Mouse (Mus musculus) thymus, adult 2 months (tissue): ENCODE measurements around the gene C3. TPM values are rescaled to one million over a fixed set of nuclear protein-coding genes. Genes with fewer than 3 reads are reported as not detected.

Experiments used
- DNase-seq: peaks from one replicate; pipeline ENCODE4 v3.0.0; 2021
- H3K27ac ChIP-seq: fragments of 200-500 bp; 2 replicates; pipeline ENCODE4 v1.5.1; 2012; ENCODE audit warnings: low read length, control low read depth; ENCODE audit not compliant: control insufficient read depth, insufficient read depth
- H3K27me3 ChIP-seq: fragments of 200-500 bp; 2 replicates; pipeline ENCODE4 v1.6.1; 2012; ENCODE audit warnings: mild to moderate bottlenecking, low read length, moderate library complexity, mixed read lengths; ENCODE audit not compliant: control insufficient read depth, insufficient read depth
- H3K36me3 ChIP-seq: fragments of 200-500 bp; 2 replicates; pipeline ENCODE4 v1.6.1; 2012; ENCODE audit warnings: mild to moderate bottlenecking, low read length, moderate library complexity; ENCODE audit not compliant: control insufficient read depth, insufficient read depth
- H3K4me1 ChIP-seq: fragments of 200-500 bp; replicated peaks from 2 replicates; pipeline ENCODE4 v1.6.1; 2012; ENCODE audit warnings: low read length; ENCODE audit not compliant: control insufficient read depth, insufficient read depth
- H3K4me3 ChIP-seq: fragments of 200-500 bp; 2 replicates; pipeline ENCODE4 v1.5.1; 2012; ENCODE audit warnings: mild to moderate bottlenecking, low read length, control low read depth, moderate library complexity; ENCODE audit not compliant: control insufficient read depth, insufficient read depth
- CTCF ChIP-seq: fragments of 200-500 bp; IDR thresholded peaks from 2 replicates; pipeline ENCODE4 v1.5.1; 2012; ENCODE audit warnings: mild to moderate bottlenecking, control low read depth, low read length, moderate library complexity, borderline replicate concordance; ENCODE audit not compliant: control insufficient read depth, poor library complexity, insufficient read depth; ENCODE audit errors: extremely low read depth
- POLR2A ChIP-seq: fragments of 200-500 bp; IDR thresholded peaks from 2 replicates; pipeline ENCODE4 v1.6.1; 2012; ENCODE audit warnings: mild to moderate bottlenecking, low read length, control low read depth, moderate library complexity; ENCODE audit not compliant: control insufficient read depth, poor library complexity, insufficient read depth; ENCODE audit errors: extremely low read depth
- WGBS: fragments of 180-500 bp; shearing (Covaris S2); methylation state at CpG from one replicate; pipeline ENCODE4 v1.1.7; 2018; 5-methylcytosine and 5-hydroxymethylcytosine counted together
- polyA plus RNA-seq: library from polyadenylated mRNA; depleted of rRNA; stranded (reverse); fragments of >200 nt; gene quantifications from 2 replicates; pipeline ENCODE4 v1.2.3, GENCODE M21; 2012

C3 gene
- polyA plus RNA-seq, 1 experiment, result 152 TPM

DNA sequence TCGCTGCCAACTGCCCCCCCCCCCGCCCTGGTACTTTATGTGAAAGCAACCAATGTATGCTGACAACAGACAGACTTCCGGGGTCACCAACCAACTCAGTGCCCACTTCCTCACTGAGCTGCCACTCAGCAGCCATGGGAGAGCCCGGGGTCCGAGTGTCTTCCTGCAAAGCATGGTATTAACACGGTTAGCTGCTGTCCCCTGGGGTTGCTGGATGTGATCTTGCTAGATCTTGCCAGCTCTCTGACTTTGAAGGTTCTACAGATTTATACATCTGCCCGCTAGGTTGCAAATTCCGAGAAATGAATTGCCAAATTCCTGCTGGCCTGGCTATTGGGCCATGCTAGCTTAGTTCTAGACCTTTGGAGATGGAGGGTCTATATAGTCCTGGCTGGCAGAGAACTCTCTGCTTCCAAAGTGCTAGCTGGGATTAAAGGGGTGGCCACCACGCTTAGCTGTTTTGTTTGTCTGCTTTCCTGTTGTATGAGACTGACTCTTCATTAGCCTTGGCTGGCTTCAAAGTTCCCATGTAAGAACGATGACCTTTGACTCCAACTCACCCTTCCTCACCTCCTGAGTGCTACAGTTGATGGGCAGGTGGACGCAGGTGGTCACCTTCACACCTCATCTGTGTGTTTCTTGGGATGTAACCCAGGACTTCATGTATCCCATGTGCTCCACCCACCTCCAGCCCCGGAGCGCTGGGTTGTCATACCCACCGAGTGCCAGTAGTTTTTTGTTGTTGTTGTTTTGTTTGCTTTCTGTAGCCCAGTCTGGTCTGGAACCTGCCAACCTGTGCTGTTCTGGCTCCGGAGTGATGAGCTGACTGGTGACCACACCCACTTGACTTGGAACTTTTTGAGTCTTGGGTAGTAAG, 2.2 kb upstream of the C3 start:
- peaks cover 7% of the 10 kb centered on the region; the same call in 1 of the 2 replicates for H3K4me1 ChIP-seq
- no peak overlapping the region for H3K27ac ChIP-seq
- TF ChIP-seq CTCF, result no peak
- no peak for TF ChIP-seq POLR2A
- H3K36me3 ChIP-seq, result peaks cover 3% of the 10 kb centered on the region; the same call in 1 of the 2 replicates
- DNase-seq, result no peak
- no peak overlapping the region for H3K4me3 ChIP-seq
- H3K27me3 ChIP-seq, result no peaks in the 10 kb centered on the region
- WGBS, result 67% methylated on average over 15 of the region's 15 CpGs

DNA sequence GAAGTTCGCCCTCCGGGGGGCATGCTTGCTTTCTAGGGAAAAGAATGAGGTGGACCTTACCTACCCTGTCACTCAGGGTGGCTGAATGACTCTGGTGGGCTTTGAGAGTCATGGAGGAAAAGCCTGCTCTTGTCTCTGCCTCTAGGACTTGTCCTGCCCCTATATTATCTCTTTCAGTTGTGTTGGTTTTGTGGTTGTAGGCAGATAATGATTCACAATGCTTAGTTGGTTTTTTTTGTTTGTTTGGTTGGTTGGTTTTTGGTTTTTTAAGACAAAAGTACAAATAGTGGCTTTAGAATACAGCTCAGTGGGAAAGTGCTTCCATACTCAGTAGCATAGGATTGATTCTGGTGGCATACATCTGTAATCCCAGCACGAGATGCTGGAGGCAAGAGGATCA, 937 bp upstream of the C3 start:
- Histone ChIP-seq H3K36me3 (no peaks in the 10 kb centered on the region), H3K4me1 (peaks cover 7% of the 10 kb centered on the region; the same call in 1 of the 2 replicates), H3K27me3 (no peaks in the 10 kb centered on the region), H3K4me3 (no peak overlapping the region), H3K27ac (no peak overlapping the region)
- no peak for DNase-seq
- TF ChIP-seq CTCF (no peak), POLR2A (no peak)
- 93% methylated on average over 3 of the region's 3 CpGs for WGBS

DNA sequence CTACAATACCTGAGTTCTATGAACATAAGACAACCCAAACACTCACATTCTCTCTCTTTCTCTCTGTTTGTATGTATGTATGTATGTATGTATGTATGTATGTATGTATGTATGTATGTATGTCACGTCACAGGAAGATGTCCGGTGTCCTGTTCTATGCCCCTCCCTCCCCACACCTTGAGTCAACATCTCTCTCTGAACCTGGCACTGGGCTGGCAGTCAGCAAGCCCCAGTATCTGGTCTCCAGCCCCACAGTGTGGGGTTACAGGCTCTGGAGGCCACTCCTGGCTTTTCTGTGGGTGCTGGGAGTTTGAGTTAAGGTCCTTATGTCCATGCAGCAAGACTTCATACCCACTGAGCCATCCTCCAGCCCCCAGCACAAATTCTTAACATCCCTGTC, 468 bp downstream of the C3 start:
- H3K4me1 ChIP-seq, result peaks cover 7% of the 10 kb centered on the region; the same call in 1 of the 2 replicates

DNA sequence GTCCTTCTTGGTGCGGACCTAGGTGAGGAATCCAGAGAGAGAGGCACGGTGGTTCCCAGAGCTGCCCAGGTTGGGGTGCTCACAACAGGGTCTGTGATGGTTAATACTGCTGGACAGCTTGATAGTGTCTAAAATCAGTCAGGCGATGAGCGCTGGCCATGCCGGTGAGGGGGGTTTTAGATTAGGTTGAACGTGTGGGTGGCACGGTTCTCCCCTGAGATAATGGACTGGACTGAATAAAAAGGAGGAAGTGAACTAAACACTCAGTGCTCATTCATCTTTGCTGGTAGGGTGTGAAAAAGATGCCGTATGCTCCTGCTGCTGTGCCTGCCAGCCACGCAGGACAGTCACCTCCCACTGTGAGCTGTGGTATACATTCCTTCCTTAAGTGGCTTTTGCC, 4.6 kb downstream of the C3 start:
- no peak overlapping the region for H3K27ac ChIP-seq
- no peaks in the 10 kb centered on the region for H3K36me3 ChIP-seq
- 68% methylated on average over 9 of the region's 9 CpGs for WGBS
- 0 out of 2 replicates have a peak, but pooled peaks cover 6% of the 10 kb centered on the region for H3K4me1 ChIP-seq
- no peak for TF ChIP-seq POLR2A
- H3K27me3 ChIP-seq, result no peaks in the 10 kb centered on the region
- no peak for DNase-seq
- no peak overlapping the region for H3K4me3 ChIP-seq

More for the DNA sequence above, 468 bp downstream of the C3 start:
- DNase-seq, result no peak
- Histone ChIP-seq H3K36me3 (no peaks in the 10 kb centered on the region), H3K27ac (no peak overlapping the region), H3K27me3 (no peaks in the 10 kb centered on the region), H3K4me3 (no peak overlapping the region)
- 95% methylated on average over 2 of the region's 2 CpGs for WGBS
- TF ChIP-seq POLR2A (no peak), CTCF (no peak)

DNA sequence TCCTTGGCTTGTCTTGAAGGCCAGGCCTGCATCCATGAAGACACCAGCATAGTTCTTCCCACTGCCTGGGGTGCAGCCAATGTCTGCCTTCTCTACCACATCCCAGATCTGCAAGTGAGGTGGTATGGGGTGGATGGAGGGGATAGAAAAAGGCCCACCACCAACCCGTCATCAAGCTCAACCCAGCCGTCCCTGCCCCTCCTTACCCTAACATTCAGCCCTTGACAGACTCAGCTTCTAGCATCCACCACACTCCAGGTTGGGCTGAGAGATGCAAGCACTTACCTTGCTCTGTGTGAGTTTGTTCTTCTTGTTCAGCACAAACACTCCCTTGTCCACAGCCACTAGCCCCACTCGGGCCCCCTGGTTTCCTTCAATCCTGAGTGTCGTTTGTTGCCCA, 6.0 kb downstream of the C3 start:
- no peak for DNase-seq
- H3K36me3 ChIP-seq, result no peaks in the 10 kb centered on the region

DNA sequence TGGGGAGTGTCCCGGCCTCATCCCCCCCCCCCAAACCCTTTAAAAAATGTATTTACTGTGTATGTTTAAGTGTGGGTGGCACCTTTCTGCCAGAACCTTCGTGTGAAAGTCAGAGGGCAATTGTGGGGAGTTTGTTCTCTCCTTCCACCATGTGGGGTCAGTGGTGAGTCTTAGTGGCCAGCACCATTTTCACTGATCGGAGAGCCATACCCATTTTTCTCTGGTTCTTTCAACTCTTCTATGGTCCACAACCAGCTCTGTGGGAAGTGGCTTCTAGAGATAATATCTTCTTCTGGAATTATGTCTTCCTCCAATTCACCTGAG, 8.1 kb downstream of the C3 start:
- no peaks in the 10 kb centered on the region for H3K27me3 ChIP-seq
- TF ChIP-seq POLR2A (no peak), CTCF (no peak)
- H3K27ac ChIP-seq, result no peak overlapping the region
- H3K36me3 ChIP-seq, result no peaks in the 10 kb centered on the region
- 0 out of 2 replicates have a peak, but pooled peaks cover 6% of the 10 kb centered on the region for H3K4me1 ChIP-seq
- no peak overlapping the region for H3K4me3 ChIP-seq
- peak; percentile 48 for DNase-seq
- 26% methylated on average over 3 of the region's 3 CpGs for WGBS

More for the DNA sequence above, 6.0 kb downstream of the C3 start:
- Histone ChIP-seq H3K4me3 (no peak overlapping the region), H3K4me1 (0 out of 2 replicates have a peak, but pooled peaks cover 6% of the 10 kb centered on the region), H3K27me3 (no peaks in the 10 kb centered on the region), H3K27ac (no peak overlapping the region)
- 47% methylated on average over 4 of the region's 4 CpGs for WGBS
- TF ChIP-seq CTCF (no peak), POLR2A (no peak)
